Mouse (Mus musculus) retina, postnatal 1 day (tissue): Measurements from ENCODE around the gene Mpp1.

Source experiments
- DNase-seq: peaks from one replicate; pipeline ENCODE4 v3.0.0-alpha.2; 2012

Gene Mpp1

DNA sequence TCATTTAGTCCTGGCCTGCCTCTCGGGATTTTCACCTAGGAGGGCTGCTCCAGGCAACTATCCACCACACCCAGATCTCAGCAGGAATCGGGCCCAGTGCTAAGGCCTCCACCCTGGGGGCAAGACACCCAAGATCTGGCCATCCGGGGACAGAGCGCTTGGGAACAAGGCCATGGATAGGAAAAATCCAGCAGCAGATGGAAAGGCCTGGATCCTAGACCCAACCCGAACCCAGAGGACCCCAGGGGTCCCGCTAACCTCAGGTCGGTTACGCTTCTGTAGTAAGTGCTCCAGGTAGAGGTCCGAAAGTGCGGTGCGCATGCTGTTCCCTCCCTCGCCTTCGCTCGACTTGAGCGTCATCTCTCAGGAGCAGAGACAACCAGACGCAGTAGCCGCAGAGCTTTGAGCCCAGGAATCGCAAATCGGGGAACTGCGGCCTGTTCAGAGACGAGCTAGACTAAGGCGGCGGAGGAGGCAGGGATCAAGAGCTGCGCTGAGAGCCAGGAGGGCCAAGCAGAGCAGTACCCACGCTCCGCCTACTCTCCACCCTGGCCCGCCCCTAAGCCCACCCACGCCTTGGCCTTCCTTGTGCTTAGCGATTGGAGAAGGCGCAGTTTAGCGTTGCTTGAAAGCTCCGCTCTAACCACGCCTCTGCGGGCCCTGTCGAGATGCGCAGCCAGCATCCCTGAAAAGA is at the start of gene Mpp1:
Gene Mpp1 (minus strand): TSS at position 550 of the 694 bp plus-strand sequence.
- peak; percentile 88 for DNase-seq

DNA sequence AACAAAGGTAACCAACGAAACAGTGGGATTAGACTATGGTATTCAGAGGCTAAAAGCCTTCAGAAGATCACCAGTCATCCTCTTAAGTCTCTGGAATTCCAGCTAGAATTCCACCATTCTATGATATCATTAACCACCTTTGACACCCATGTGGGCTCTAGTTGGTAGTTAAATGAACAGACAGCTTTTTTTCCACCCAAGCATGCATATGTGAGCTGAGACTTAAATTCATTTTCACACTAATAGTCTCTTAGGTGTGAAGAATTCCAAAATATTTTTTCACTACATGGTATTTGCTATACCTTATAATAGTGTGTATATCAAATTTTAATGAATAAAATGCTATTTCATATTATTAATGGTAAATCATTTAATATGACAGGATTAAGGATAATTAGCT is 32.9 kb upstream of the Mpp1 start, which contains the start of gene Smim9:
Gene Smim9 (minus strand): TSS at position 101 of the 400 bp plus-strand sequence.
- no peak for DNase-seq

DNA sequence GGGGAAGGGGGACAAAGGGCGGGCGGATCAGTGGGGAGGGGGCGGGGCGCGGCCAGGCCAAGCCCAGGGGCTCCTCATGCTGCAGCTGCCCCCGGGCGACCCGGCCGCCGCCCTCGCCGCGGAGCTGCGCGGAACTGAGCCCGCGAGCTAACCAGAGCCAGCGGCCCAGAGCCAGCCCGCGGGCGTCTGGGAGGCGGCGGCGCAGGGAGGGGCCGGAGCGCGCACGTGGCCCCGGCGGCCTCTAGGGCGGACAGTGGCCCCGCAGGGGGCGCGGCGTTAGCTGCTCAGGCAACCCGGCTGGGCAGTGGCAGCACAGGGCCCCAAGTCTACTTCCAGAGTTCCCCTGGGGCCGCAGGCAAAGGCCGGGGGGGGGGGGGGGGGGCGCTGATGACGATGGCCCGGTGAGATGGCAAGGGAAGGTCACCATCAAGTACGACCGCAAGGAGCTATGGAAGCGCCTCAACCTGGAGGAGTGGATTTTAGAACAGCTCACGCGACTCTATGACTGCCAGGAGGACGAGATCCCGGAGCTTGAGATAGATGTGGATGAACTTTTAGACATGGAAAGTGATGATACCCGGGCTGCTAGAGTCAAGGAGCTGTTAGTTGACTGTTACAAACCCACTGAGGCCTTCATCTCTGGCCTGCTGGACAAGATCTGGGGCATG is 24.9 kb upstream of the Mpp1 start:
- DNase-seq = peak; percentile 75

- DNase-seq = no peak
Observed at GRCm38 (mm10) chrX:75152249-75152648, 21.4 kb upstream of the Mpp1 start.

- no peak for DNase-seq
Observed at GRCm38 (mm10) chrX:75150304-75150703, 19.5 kb upstream of the Mpp1 start.

DNA sequence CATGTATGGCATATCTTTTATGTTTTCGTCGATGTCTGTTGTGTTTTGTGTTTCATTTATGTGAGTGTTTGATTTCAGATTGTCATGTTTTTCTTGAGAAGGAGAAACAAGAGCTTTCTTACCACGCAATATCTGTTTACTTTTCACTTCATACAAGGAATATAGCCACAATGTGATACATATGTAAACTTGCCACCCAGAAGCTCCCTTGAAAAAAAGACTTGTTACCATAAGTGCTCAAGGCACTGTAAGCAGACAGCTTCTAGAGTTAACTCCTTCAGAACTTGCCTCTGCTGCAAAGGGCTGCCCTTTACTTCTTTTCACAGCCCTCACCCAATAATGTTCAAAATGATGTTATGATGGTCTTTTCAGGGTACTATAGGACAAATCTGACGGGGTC is 17.6 kb upstream of the Mpp1 start:
- no peak for DNase-seq

DNA sequence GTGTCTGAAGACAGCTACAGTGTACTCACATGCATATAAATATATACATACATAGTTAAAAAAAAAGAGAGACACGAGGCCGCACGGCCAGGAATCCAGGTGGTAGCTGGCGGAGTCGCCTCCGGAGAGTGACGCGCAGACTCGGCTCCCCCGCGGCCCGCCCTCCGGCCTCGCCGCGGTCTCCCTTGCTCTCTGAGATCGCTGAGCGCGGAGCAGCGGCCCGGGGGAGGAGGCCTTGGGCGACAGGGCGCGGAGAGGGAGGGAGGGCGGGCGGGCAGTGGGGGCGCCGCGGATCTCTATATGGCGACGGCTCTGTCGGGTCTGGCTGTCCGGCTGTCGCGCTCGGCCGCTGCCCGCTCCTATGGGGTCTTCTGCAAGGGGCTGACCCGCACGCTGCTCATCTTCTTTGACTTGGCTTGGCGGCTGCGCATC is 12.3 kb upstream of the Mpp1 start:
- peak; percentile 38 for DNase-seq

- no peak for DNase-seq
Observed at GRCm38 (mm10) chrX:75138182-75138581, 7.4 kb upstream of the Mpp1 start.

GRCm38 (mm10) chrX:75137729-75138128 is 6.9 kb upstream of the Mpp1 start:
- no peak for DNase-seq

DNA sequence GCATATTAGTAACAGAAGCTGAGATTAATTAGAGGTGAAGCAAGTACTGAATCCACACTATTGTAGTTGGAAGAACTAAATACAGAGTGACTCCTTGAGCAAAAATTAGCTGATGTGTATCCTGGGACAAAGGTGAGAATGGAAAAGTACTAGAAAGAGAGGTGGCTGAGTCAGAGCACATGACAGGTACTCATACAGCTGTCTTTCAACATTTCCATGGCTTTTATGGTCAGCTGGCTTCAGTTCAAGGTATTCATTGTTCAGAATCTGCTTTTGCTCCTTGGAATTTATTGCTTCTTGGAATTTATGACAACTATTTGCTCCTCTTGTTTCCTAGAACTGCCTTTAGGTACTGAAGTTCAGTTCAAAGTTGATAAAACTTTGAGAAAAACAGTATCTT is 6.1 kb upstream of the Mpp1 start:
- no peak for DNase-seq

- DNase-seq = no peak
Observed at GRCm38 (mm10) chrX:75129474-75129873, 1.3 kb downstream of the Mpp1 start.

GRCm38 (mm10) chrX:75128333-75128980 is 2.4 kb downstream of the Mpp1 start:
- DNase-seq = no peak

GRCm38 (mm10) chrX:75126893-75127292 is 3.9 kb downstream of the Mpp1 start:
- no peak for DNase-seq

- DNase-seq = no peak
Observed at GRCm38 (mm10) chrX:75125606-75126005, 5.2 kb downstream of the Mpp1 start.

GRCm38 (mm10) chrX:75115550-75115949 is 15.3 kb downstream of the Mpp1 start:
- no peak for DNase-seq

DNA sequence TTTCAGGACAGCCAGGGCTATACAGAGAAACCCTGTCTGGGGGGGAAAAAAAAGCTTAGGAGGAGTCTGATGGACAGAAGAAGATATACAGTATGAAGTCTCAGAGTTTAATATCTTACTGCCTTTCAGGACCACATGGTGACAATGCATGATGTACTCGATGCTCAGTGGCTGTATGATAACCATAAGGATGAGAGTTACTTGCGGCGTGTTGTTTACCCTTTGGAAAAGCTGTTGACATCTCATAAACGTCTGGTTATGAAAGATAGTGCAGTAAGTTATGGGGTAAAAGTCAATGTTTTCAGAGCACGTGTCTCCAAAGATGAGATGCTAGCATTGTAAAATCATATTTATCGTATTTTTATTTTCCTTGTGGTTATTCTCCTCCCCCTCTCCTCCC is 28.5 kb downstream of the Mpp1 start:
- DNase-seq = no peak

- DNase-seq = no peak
Observed at GRCm38 (mm10) chrX:75098799-75099198, 32.0 kb downstream of the Mpp1 start.

DNA sequence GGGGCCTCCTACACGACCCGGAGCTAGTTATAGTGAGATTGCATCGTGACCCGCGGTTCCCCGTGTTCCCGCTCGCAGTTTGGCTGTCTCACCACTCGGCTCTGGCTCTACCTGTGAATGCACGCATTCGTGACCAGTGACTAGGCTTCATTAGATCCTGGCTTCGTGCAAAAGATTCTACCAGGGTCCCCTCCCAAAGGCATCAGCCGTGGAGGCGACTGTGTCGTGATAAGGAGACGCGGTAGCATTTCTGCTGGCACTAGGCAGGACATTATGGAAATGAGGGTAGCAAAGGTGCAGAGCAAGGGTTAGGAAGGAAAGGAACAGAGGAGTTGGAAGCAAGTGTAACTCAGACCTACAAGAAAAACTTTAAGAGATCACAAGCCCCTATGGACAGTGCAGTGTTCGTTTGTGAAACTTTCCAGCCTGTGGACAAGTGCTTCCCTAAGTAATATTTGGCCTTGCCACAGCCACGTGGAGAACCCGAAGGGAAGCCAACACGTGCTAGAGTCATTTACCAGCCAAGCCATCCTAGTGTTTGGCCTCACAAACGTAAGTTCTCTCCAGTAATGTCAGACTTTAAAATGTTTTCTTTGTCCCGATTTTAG is 34.5 kb downstream of the Mpp1 start:
- peak; percentile 11 for DNase-seq

DNA sequence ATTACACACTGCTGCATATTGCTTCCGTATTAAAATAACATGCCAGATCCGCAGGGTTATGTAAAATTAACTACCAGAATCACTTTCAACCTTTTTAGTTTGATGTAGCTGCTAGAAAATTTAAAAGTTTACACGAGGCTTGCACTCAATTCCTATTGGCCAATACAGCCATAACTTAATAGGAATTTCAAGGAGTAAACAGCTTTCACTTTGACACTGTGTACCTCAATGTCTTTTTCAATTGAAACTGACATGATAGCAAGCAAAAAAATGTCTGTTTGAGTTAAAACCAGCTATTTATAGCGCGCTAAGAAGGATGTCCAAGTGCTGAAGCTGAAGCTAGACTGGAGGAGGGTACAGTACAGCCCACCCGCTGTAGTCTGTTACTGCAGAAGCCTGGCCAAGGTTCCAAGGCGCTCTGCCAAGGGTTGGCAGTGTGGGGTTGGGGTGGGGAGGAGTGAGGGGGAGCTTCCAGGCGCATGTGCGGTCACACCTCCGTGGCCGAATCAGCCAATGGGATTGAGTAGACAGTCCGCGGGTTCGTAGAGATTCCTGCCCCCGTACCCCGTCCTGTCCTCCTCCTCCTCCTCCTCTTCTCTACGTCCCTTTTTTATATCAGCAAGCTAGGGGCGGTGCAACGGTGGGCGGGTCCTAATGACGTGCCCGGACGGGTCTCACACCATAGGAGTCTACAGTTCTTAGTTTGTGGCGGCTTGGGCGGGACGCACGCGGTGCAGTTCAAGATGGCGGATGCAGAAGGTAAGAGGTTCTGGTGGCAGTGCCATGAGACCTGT is 35.2 kb downstream of the Mpp1 start, which contains the start of gene Dkc1:
Gene Dkc1 (plus strand): TSS at position 486 of the 794 bp plus-strand sequence.
- DNase-seq = peak; percentile 96

DNA sequence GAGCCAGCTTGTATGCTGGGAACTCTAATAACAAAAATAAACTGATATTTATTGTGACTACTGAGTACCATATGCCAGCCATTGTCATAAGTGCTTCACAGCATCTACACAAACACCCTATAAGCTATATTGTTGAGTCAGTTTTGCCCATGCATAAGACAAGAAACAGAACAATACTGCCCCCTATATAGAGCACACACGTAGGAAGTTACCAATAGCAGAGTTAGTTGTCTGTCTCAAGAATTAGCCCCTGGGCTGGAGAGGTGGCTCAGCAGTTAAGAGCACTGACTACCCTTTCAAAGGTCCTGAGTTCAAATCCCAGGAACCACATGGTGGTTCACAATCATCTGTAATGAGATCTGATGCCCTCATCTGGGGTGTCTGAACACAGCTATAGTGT is 45.2 kb downstream of the Mpp1 start:
- DNase-seq = peak; percentile 2

GRCm38 (mm10) chrX:75084774-75085508 is 45.9 kb downstream of the Mpp1 start, which contains the start of gene Gab3:
Gene Gab3 (minus strand): TSS chrX:75085458.
- DNase-seq = peak; percentile 78
